Mouse (Mus musculus) left cerebral cortex, adult 8-10 months (tissue): ENCODE measurements around the gene Olfr1. TPM values are rescaled to one million over a fixed set of nuclear protein-coding genes. Genes with fewer than 3 reads are reported as not detected.

Experiments used
- DNase-seq, 2 experiments: peaks; one replicate each; pipeline ENCODE4 v3.0.0; 2022; ENCODE audit warnings: low spot score in 2 of 2
- total RNA-seq, 4 experiments: library from RNA; stranded (reverse); gene quantifications; 2 replicates each; pipeline ENCODE4 v1.2.4; 2022

Olfr1 gene
- not detected for total RNA-seq

DNA sequence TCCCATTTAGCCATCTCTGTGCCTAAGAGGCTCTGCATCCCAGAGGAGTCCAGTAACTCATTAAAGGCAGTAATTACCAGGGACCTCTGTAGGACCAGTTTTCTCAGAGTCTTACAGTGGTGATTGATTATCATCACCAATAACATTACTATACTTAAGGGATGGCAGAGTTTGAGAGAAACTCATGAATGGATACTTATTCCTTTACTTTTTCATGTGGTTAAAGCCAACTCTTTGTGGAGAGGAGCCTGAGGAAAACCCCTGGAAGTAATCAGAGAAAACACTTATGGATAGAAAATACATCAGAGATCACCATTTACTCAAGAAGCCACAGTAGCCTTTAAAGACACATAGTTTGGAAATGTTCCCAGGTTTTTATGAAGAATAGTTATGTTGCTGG, at the start of gene Olfr1:
TSS of gene Olfr1 (minus strand) at position 101 of the 400 bp plus-strand sequence.
- DNase-seq = no peak

- DNase-seq = no peak
These were observed 29.0 kb upstream of the Olfr1 start, which contains the start of gene Olfr378 for GRCm38 (mm10) chr11:73428377-73428776. TSS of gene Olfr378 (minus strand) at chr11:73428477.

DNA sequence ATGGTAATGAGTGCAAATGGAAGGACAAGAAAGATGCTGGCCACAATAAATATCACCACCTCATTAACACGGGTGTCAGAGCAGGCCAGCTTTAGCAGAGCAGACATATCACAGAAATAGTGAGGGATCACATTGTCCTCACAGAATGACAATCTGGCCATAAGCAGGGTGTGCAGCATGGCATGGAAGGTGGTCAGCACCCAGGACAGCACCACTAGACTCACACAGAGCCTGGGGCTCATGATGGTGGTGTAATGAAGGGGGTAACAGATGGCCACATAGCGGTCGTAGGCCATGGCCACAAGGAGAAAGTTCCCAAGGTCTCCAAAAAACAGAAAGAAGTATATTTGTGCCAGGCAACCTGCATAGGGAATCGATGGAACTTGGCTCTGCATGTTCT, 4.0 kb downstream of the Olfr1 start:
- DNase-seq = no peak

DNA sequence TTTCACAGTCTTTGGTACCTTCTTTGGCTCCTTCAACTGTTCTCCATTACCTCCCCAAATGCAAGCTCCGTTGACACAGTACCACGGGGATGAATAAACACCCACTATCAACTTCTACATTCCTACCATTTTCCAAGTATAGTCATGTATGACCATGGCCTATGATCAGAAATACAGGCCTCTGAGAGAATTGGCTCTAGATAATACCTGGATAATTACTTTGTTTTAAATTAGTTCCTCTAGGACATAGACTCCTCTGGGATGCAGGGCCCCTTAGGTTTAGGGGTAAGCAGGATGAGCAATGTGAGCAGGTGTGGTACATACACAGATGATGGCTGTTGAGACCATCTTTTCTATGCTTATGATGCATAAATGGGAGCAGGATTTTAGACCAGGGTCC, 28.5 kb downstream of the Olfr1 start, which contains the start of gene Olfr376:
TSS of gene Olfr376 (plus strand) at position 301 of the 400 bp plus-strand sequence.
- no peak for DNase-seq

- no peak for DNase-seq
These were observed 48.9 kb downstream of the Olfr1 start, which contains the start of gene Olfr20 for GRCm38 (mm10) chr11:73350483-73350882. TSS of gene Olfr20 (plus strand) at chr11:73350783.

Other genes with a start within 250 kb of the Olfr1 start
- 1 to 10 TPM in 2 of 4 experiments, under 1 TPM in 2; 0.70 to 1.4 (median 0.97) TPM for gene P2rx5, start 239.2 kb downstream of the Olfr1 start, total RNA-seq
- 10 to 100 TPM; 39.9 to 46.8 (median 42.9) TPM for gene Emc6, start 222.6 kb downstream of the Olfr1 start, total RNA-seq
- 10 to 100 TPM in 3 of 4 experiments, 1 to 10 TPM in 1; 9.9 to 12.1 (median 11.0) TPM for gene Tax1bp3, start 222.5 kb downstream of the Olfr1 start, total RNA-seq
- gene Ctns, start 200.6 kb downstream of the Olfr1 start, total RNA-seq = 10 to 100 TPM; 17.2 to 24.7 (median 19.9) TPM
- 1 to 10 TPM; 3.2 to 4.1 (median 3.7) TPM for gene Shpk, start 200.2 kb downstream of the Olfr1 start, total RNA-seq
- gene Trpv1, start 165.3 kb downstream of the Olfr1 start, total RNA-seq = under 1 TPM in 1 of 4 experiments, not detected in 3; 0.16 TPM
- under 1 TPM; 0.43 to 0.59 (median 0.47) TPM for gene Trpv3, start 132.2 kb downstream of the Olfr1 start, total RNA-seq
- 10 to 100 TPM; 20.9 to 29.6 (median 25.7) TPM for gene Aspa, start 70.0 kb downstream of the Olfr1 start, total RNA-seq
- gene Gm49340, start 69.9 kb downstream of the Olfr1 start, total RNA-seq = not detected
- not detected for gene Spata22, start 69.9 kb downstream of the Olfr1 start, total RNA-seq
- gene Olfr20, start 48.8 kb downstream of the Olfr1 start, total RNA-seq = not detected
- gene Olfr376, start 28.4 kb downstream of the Olfr1 start, total RNA-seq = not detected
- not detected for gene Olfr378, start 28.9 kb upstream of the Olfr1 start, total RNA-seq
- not detected for gene Olfr380, start 57.9 kb upstream of the Olfr1 start, total RNA-seq
- gene Olfr381, start 92.0 kb upstream of the Olfr1 start, total RNA-seq = not detected
- not detected for gene Olfr382, start 117.6 kb upstream of the Olfr1 start, total RNA-seq
- not detected for gene Olfr385, start 193.4 kb upstream of the Olfr1 start, total RNA-seq
- not detected for gene Olfr384, start 199.0 kb upstream of the Olfr1 start, total RNA-seq